Mouse (Mus musculus) left cerebral cortex, adult 18-20 months (tissue): ENCODE measurements around the gene Mc1r. TPM values are rescaled to one million over a fixed set of nuclear protein-coding genes. Genes with fewer than 3 reads are reported as not detected.

ENCODE experiments used
- DNase-seq, 2 experiments: peaks; one replicate each; pipeline ENCODE4 v3.0.0; 2021 to 2022; ENCODE audit warnings: low spot score in 2 of 2, mixed read lengths in 1 of 2
- long read RNA-seq, 2 experiments: library from polyadenylated mRNA; stranded (forward); transcript quantifications; one replicate each; pipeline ENCODE4 v2.0.0; 2021
- total RNA-seq, 2 experiments: library from RNA; stranded (reverse); gene quantifications; 2 replicates each; pipeline ENCODE4 v1.2.3; 2021

Mc1r gene
- under 1 TPM in 1 of 2 experiments, not detected in 1; 0.12 TPM for total RNA-seq
- long read RNA-seq, experiment 1: 0 reads
- long read RNA-seq, experiment 2: 0 reads

GRCm38 (mm10) chr8:123406786-123407185 lies at the start of gene Mc1r:
Gene Mc1r, plus strand, starts transcription at chr8:123407107.
- DNase-seq: peak; percentile 67 to 69

- peak; percentile 84 to 86 for DNase-seq
These were observed 45.7 kb upstream of the Mc1r start for GRCm38 (mm10) chr8:123361082-123361739.

GRCm38 (mm10) chr8:123373403-123374238 lies 33.3 kb upstream of the Mc1r start, which contains the start of gene Tcf25:
Gene Tcf25, plus strand, starts transcription at chr8:123373753.
- peak; percentile 94 to 96 for DNase-seq

- DNase-seq: peak; percentile 94 to 96
These were observed 32.7 kb upstream of the Mc1r start for GRCm38 (mm10) chr8:123374239-123374578.

GRCm38 (mm10) chr8:123375701-123376100 lies 31.2 kb upstream of the Mc1r start:
- no peak for DNase-seq

GRCm38 (mm10) chr8:123376106-123376505 lies 30.8 kb upstream of the Mc1r start:
- no peak for DNase-seq

- no peak for DNase-seq
These were observed 25.2 kb upstream of the Mc1r start for GRCm38 (mm10) chr8:123381711-123382110.

- no peak for DNase-seq
These were observed 24.4 kb upstream of the Mc1r start for GRCm38 (mm10) chr8:123382516-123382915.

GRCm38 (mm10) chr8:123384883-123385540 lies 21.9 kb upstream of the Mc1r start:
- DNase-seq: no peak

- DNase-seq: no peak
These were observed 19.9 kb upstream of the Mc1r start for GRCm38 (mm10) chr8:123387041-123387440.

- DNase-seq: no peak
These were observed 19.1 kb upstream of the Mc1r start for GRCm38 (mm10) chr8:123387801-123388200.

GRCm38 (mm10) chr8:123389026-123389425 lies 17.9 kb upstream of the Mc1r start:
- no peak for DNase-seq

GRCm38 (mm10) chr8:123398308-123398707 lies 8.6 kb upstream of the Mc1r start:
- DNase-seq: no peak

GRCm38 (mm10) chr8:123401936-123402335 lies 5.0 kb upstream of the Mc1r start:
- DNase-seq: no peak

GRCm38 (mm10) chr8:123402730-123403326 lies 4.1 kb upstream of the Mc1r start:
- no peak for DNase-seq

- no peak for DNase-seq
These were observed 2.4 kb upstream of the Mc1r start for GRCm38 (mm10) chr8:123404521-123404920.

- DNase-seq: no peak
These were observed 705 bp downstream of the Mc1r start for GRCm38 (mm10) chr8:123407612-123408011.

GRCm38 (mm10) chr8:123408586-123409544 lies 2.0 kb downstream of the Mc1r start:
- DNase-seq: no peak

GRCm38 (mm10) chr8:123410049-123410587 lies 3.2 kb downstream of the Mc1r start:
- no peak for DNase-seq

GRCm38 (mm10) chr8:123410788-123411187 lies 3.9 kb downstream of the Mc1r start:
- DNase-seq: no peak
